Mouse (Mus musculus) kidney, adult 2 months (tissue): ENCODE results near the gene Dync2li1. TPM values are rescaled to one million over a fixed set of nuclear protein-coding genes. Genes with fewer than 3 reads are reported as not detected.

Source experiments
- DNase-seq: peaks from one replicate; pipeline ENCODE4 v3.0.0; 2021
- H3K27ac ChIP-seq: fragments of 200-500 bp; 2 replicates; pipeline ENCODE4 v1.5.1; 2012; ENCODE audit warnings: low read depth, low read length, control low read depth, inconsistent platforms; ENCODE audit not compliant: insufficient read depth
- H3K27me3 ChIP-seq: fragments of 200-500 bp; replicated peaks from 2 replicates; pipeline ENCODE4 v1.6.1; 2012; ENCODE audit warnings: mild to moderate bottlenecking, moderate library complexity, low read length, inconsistent platforms; ENCODE audit not compliant: control insufficient read depth, insufficient read depth
- H3K36me3 ChIP-seq: fragments of 200-500 bp; 2 replicates; pipeline ENCODE4 v1.6.1; 2012; ENCODE audit warnings: mild to moderate bottlenecking, moderate library complexity, low read length, inconsistent platforms; ENCODE audit not compliant: control insufficient read depth, insufficient read depth
- H3K4me1 ChIP-seq: fragments of 200-500 bp; 2 replicates; pipeline ENCODE4 v1.6.1; 2011; ENCODE audit warnings: low read length; ENCODE audit not compliant: control insufficient read depth, insufficient read depth
- H3K4me3 ChIP-seq: fragments of 200-500 bp; 2 replicates; pipeline ENCODE4 v1.5.1; 2011; ENCODE audit warnings: mild to moderate bottlenecking, low read depth, low read length, control low read depth; ENCODE audit not compliant: insufficient read depth
- CTCF ChIP-seq: fragments of 200-500 bp; conservative IDR thresholded peaks from 2 replicates; pipeline ENCODE4 v1.5.1; 2011; ENCODE audit warnings: low read depth, mild to moderate bottlenecking, control low read depth, low read length, moderate library complexity, mixed read lengths; ENCODE audit not compliant: insufficient read depth, insufficient read length
- POLR2A ChIP-seq: fragments of 200-500 bp; IDR thresholded peaks from one replicate; pipeline ENCODE4 v1.6.1; 2011; ENCODE audit warnings: low read depth, low read length, control low read depth
- WGBS: fragments of 180-500 bp; shearing (Covaris S2); methylation state at CpG from one replicate; pipeline ENCODE4 v1.1.7; 2018; 5-methylcytosine and 5-hydroxymethylcytosine counted together
- polyA plus RNA-seq: library from polyadenylated mRNA; depleted of rRNA; stranded (reverse); fragments of >200 nt; gene quantifications from 2 replicates; pipeline ENCODE4 v1.2.3, GENCODE M21; 2012; rRNA removed

The Dync2li1 gene
- polyA plus RNA-seq = 13.0 and 19.1 TPM in 2 replicates

GRCm38 (mm10) chr17:84626276-84626856 lies at the start of gene Dync2li1:
TSS of gene Dync2li1 (plus strand) at chr17:84626496.
- under 1% methylated on average over 25 of the region's 25 CpGs for whole genome bisulfite sequencing
- H3K36me3 ChIP-seq = no peaks in the 10 kb centered on the region
- H3K4me3 ChIP-seq = peak within 1 kb of the TSS; percentile 89
- peak; percentile 95 for DNase-seq
- no peak within 1 kb of the TSS for H3K27ac ChIP-seq
- TF ChIP-seq CTCF (no peak), POLR2A (no peak)
- H3K4me1 ChIP-seq = 0 out of 2 replicates have a peak, but pooled peaks cover 3% of the 10 kb centered on the region
- H3K27me3 ChIP-seq = no peaks in the 10 kb centered on the region

- TF ChIP-seq CTCF (no peak), POLR2A (no peak)
- Histone ChIP-seq H3K4me3 (no peak overlapping the region), H3K27ac (no peak overlapping the region), H3K36me3 (no peaks in the 10 kb centered on the region), H3K4me1 (peaks cover 4% of the 10 kb centered on the region; the same call in 1 of the 2 replicates), H3K27me3 (no peaks in the 10 kb centered on the region)
- WGBS = 67% methylated on average over 16 of the region's 16 CpGs
- DNase-seq = no peak
Measured at GRCm38 (mm10) chr17:84576621-84577293, 49.5 kb upstream of the Dync2li1 start.

- DNase-seq = no peak
- Histone ChIP-seq H3K27me3 (no peaks in the 10 kb centered on the region), H3K4me3 (no peak overlapping the region), H3K4me1 (peaks cover 4% of the 10 kb centered on the region; the same call in 1 of the 2 replicates), H3K36me3 (no peaks in the 10 kb centered on the region), H3K27ac (no peak overlapping the region)
- WGBS = 63% methylated on average over 8 of the region's 8 CpGs
- TF ChIP-seq CTCF (no peak), POLR2A (no peak)
Measured at GRCm38 (mm10) chr17:84579249-84579648, 47.0 kb upstream of the Dync2li1 start.

GRCm38 (mm10) chr17:84579817-84580216 lies 46.5 kb upstream of the Dync2li1 start:
- no peak for DNase-seq
- no peaks in the 10 kb centered on the region for H3K36me3 ChIP-seq
- no peaks in the 10 kb centered on the region for H3K27me3 ChIP-seq
- TF ChIP-seq POLR2A = no peak
- no peak for TF ChIP-seq CTCF
- WGBS = 47% methylated on average over 10 of the region's 10 CpGs
- no peak overlapping the region for H3K27ac ChIP-seq
- peaks cover 4% of the 10 kb centered on the region; the same call in 1 of the 2 replicates for H3K4me1 ChIP-seq
- no peak overlapping the region for H3K4me3 ChIP-seq

- Histone ChIP-seq H3K27ac (no peak overlapping the region), H3K4me1 (peaks cover 4% of the 10 kb centered on the region; the same call in 1 of the 2 replicates), H3K27me3 (no peaks in the 10 kb centered on the region), H3K4me3 (no peak overlapping the region), H3K36me3 (no peaks in the 10 kb centered on the region)
- 49% methylated on average over 8 of the region's 8 CpGs for WGBS
- TF ChIP-seq POLR2A (no peak), CTCF (no peak)
- DNase-seq = no peak
Measured at GRCm38 (mm10) chr17:84580821-84581220, 45.5 kb upstream of the Dync2li1 start.

- Histone ChIP-seq H3K27ac (no peak overlapping the region), H3K4me1 (peaks cover 4% of the 10 kb centered on the region; the same call in 1 of the 2 replicates), H3K4me3 (no peak overlapping the region), H3K27me3 (no peaks in the 10 kb centered on the region), H3K36me3 (no peaks in the 10 kb centered on the region)
- WGBS = 68% methylated on average over 8 of the region's 8 CpGs
- no peak for DNase-seq
- TF ChIP-seq POLR2A (no peak), CTCF (no peak)
Measured at GRCm38 (mm10) chr17:84581740-84582414, 44.4 kb upstream of the Dync2li1 start.

- Histone ChIP-seq H3K27ac (no peak overlapping the region), H3K27me3 (no peaks in the 10 kb centered on the region), H3K4me3 (no peak overlapping the region), H3K36me3 (no peaks in the 10 kb centered on the region), H3K4me1 (peaks cover 4% of the 10 kb centered on the region; the same call in 1 of the 2 replicates)
- peak; percentile 30 for DNase-seq
- WGBS = 49% methylated on average over 9 of the region's 9 CpGs
- TF ChIP-seq POLR2A = no peak
- TF ChIP-seq CTCF = no peak
Measured at GRCm38 (mm10) chr17:84584107-84584506, 42.2 kb upstream of the Dync2li1 start.
